Mouse (Mus musculus) hindbrain, embryonic 16.5 days (tissue): Measurements from ENCODE around the gene Olfr288. TPM values are rescaled to one million over a fixed set of nuclear protein-coding genes. Genes with fewer than 3 reads are reported as not detected.

ENCODE experiments used
- ATAC-seq: fragments of 200-750 bp; cut with Nextera tagmentation; 2 replicates; pipeline ENCODE4 v1.8.0; 2017; ENCODE audit warnings: moderate TSS enrichment, moderate library complexity
- H3K27ac ChIP-seq: fragments of 300-500 bp; sonication (generic); 2 replicates; pipeline ENCODE4 v1.5.1; 2014; ENCODE audit warnings: low read depth, mild to moderate bottlenecking, control low read depth, low read length, moderate library complexity
- H3K27me3 ChIP-seq: fragments of 300-500 bp; sonication (generic); replicated peaks from 2 replicates; pipeline ENCODE4 v1.6.1; 2014; ENCODE audit warnings: low read length; ENCODE audit not compliant: control insufficient read depth, insufficient read depth
- H3K36me3 ChIP-seq: fragments of 300-500 bp; sonication (generic); 2 replicates; pipeline ENCODE4 v1.6.1; 2014; ENCODE audit warnings: mild to moderate bottlenecking, low read length, moderate library complexity, mixed read lengths; ENCODE audit not compliant: control insufficient read depth, insufficient read depth
- H3K4me1 ChIP-seq: fragments of 300-500 bp; sonication (generic); 2 replicates; pipeline ENCODE4 v1.6.1; 2014; ENCODE audit warnings: low read depth, low read length; ENCODE audit not compliant: control insufficient read depth, insufficient read depth
- H3K4me2 ChIP-seq: fragments of 300-500 bp; sonication (generic); 2 replicates; pipeline ENCODE4 v1.6.1; 2014; ENCODE audit warnings: mild to moderate bottlenecking, low read length, control low read depth, moderate library complexity
- H3K4me3 ChIP-seq: fragments of 300-500 bp; sonication (generic); 2 replicates; pipeline ENCODE4 v1.5.1; 2014; ENCODE audit warnings: mild to moderate bottlenecking, low read length, control low read depth, moderate library complexity
- H3K9ac ChIP-seq: fragments of 300-500 bp; sonication (generic); 2 replicates; pipeline ENCODE4 v1.6.1; 2014; ENCODE audit warnings: low read depth, mild to moderate bottlenecking, control low read depth, low read length, moderate library complexity
- H3K9me3 ChIP-seq: fragments of 300-500 bp; sonication (generic); 2 replicates; pipeline ENCODE4 v1.6.1; 2014; ENCODE audit warnings: mild to moderate bottlenecking, low read length, moderate library complexity; ENCODE audit not compliant: control insufficient read depth
- WGBS: fragments of 180-500 bp; shearing (Covaris S2); extraction: QIAGEN DNeasy Blood & Tissue Kit; methylation state at CpG from one replicate; pipeline ENCODE4 v1.1.7; 2014; 5-methylcytosine and 5-hydroxymethylcytosine counted together
- polyA plus RNA-seq: library from polyadenylated mRNA; unstranded; fragments of >200 nt; fragmentation: Nextera tagmentation; extraction: Ambion mirVana; gene quantifications from 2 replicates; pipeline ENCODE4 v1.2.1, GENCODE M21; 2015

Gene Olfr288
- polyA plus RNA-seq, 1 experiment from 2014 or later: not detected

DNA sequence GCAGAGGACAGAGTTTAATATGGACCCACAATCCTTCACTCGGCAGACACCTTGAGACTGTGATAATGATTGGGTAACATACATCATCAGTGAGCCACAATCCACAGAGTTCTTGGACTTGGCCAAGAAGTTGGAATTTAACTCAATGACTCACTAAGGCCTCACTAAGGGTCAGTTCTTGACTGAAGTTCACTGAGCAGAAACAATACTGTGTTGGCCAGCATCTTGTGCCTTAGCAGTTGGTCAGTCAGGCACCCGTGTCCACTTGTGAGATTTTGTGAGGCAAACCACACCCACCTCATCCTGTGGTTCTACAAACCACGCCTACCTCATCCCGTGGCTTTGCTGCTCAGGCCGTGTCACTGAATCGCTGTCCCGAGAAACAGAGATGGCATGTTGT, 14.3 kb upstream of the Olfr288 start:
- 86% methylated on average over 7 of the region's 7 CpGs for WGBS
- Histone ChIP-seq H3K4me1 (no peaks in the 10 kb centered on the region), H3K9me3 (no peaks in the 10 kb centered on the region), H3K36me3 (no peaks in the 10 kb centered on the region), H3K4me3 (no peak overlapping the region), H3K4me2 (no peak overlapping the region), H3K27me3 (no peaks in the 10 kb centered on the region), H3K9ac (no peak overlapping the region), H3K27ac (no peak overlapping the region)
- ATAC-seq: no peak

- no peak for ATAC-seq
- no peaks in the 10 kb centered on the region for H3K36me3 ChIP-seq
- no peaks in the 10 kb centered on the region for H3K27me3 ChIP-seq
- no peak overlapping the region for H3K9ac ChIP-seq
- H3K4me1 ChIP-seq: peaks cover 3% of the 10 kb centered on the region
- 75% methylated on average over 4 of the region's 4 CpGs for WGBS
- no peak overlapping the region for H3K27ac ChIP-seq
- H3K4me2 ChIP-seq: no peak overlapping the region
- no peak overlapping the region for H3K4me3 ChIP-seq
- H3K9me3 ChIP-seq: no peaks in the 10 kb centered on the region
Measured at GRCm38 (mm10) chr15:98184456-98184855, 10.9 kb downstream of the Olfr288 start.

- Histone ChIP-seq H3K4me2 (no peak overlapping the region; the same call in 1 of the 2 replicates), H3K4me3 (no peak overlapping the region), H3K27ac (no peak overlapping the region), H3K36me3 (no peaks in the 10 kb centered on the region), H3K4me1 (peaks cover 3% of the 10 kb centered on the region), H3K27me3 (no peaks in the 10 kb centered on the region), H3K9me3 (no peaks in the 10 kb centered on the region), H3K9ac (no peak overlapping the region)
- ATAC-seq: no peak
- WGBS: 75% methylated on average over 12 of the region's 12 CpGs
Measured at GRCm38 (mm10) chr15:98181856-98182570, 13.3 kb downstream of the Olfr288 start.

- Histone ChIP-seq H3K4me1 (peaks cover 3% of the 10 kb centered on the region), H3K4me3 (peak overlapping the region; percentile 41), H3K27me3 (0 out of 2 replicates have a peak, but pooled peaks cover 2% of the 10 kb centered on the region), H3K9me3 (no peaks in the 10 kb centered on the region), H3K4me2 (peak overlapping the region; percentile 86), H3K27ac (peak overlapping the region; percentile 63), H3K36me3 (no peaks in the 10 kb centered on the region), H3K9ac (peak overlapping the region; percentile 49)
- WGBS: under 1% methylated on average over 30 of the region's 30 CpGs
- ATAC-seq: peak; percentile 99
Measured at GRCm38 (mm10) chr15:98181132-98181711, 14.1 kb downstream of the Olfr288 start.

DNA sequence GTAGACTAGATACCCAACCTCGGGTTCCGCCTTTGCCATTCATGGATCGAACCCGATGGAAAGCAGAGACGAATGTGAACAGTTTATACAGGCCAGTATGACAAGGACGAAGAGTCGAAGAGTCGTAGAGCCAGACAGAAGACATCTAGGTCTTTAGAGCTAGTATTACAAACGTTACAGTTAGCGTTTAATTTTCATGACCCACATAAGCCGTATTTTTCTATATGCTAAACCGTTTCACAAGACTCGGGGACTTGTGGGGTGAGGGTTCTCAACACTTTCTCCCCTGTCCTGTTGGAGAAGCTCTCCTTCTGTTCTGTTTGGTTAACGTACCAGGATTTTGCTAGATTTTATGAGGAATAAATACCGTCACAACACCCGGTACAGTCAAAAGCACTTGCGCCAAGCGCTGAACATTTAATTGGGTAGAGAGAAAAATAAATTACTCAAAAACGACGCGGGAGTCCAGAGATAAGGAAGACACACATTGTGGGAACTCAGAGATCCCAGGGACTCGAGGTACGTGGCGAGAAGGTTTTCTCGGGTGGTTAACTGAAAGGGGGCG, 14.7 kb downstream of the Olfr288 start:
- Histone ChIP-seq H3K4me2 (peak overlapping the region; percentile 86), H3K9me3 (no peaks in the 10 kb centered on the region), H3K4me1 (peaks cover 3% of the 10 kb centered on the region), H3K27me3 (0 out of 2 replicates have a peak, but pooled peaks cover 2% of the 10 kb centered on the region), H3K9ac (peak overlapping the region; percentile 49), H3K27ac (peak overlapping the region; percentile 63), H3K4me3 (peak overlapping the region; percentile 41), H3K36me3 (no peaks in the 10 kb centered on the region)
- ATAC-seq: no peak
- WGBS: 4% methylated on average over 26 of the region's 26 CpGs

DNA sequence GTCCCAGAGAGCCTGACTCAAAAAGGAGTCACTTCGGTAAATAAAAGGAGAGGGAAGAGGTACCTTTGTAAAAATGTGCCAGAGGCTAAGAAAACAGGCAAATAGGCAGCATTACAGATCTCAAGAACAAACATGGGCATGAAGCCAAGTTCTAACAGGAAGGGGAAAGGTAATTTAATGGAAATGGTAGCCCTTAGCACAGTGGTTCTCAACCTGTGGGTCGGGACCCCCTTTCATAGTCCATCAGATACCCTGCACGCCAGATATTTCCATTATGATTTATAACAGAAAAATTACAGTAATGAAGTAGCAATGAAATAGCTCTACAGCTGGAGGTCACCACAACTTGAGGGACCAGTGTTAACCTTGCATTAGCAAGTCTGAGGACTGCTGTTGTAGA, 18.0 kb downstream of the Olfr288 start:
- Histone ChIP-seq H3K4me1 (peaks cover 5% of the 10 kb centered on the region), H3K4me3 (no peak overlapping the region), H3K9ac (no peak overlapping the region), H3K4me2 (no peak overlapping the region), H3K9me3 (no peaks in the 10 kb centered on the region), H3K36me3 (no peaks in the 10 kb centered on the region), H3K27me3 (0 out of 2 replicates have a peak, but pooled peaks cover 2% of the 10 kb centered on the region), H3K27ac (no peak overlapping the region)
- ATAC-seq: no peak
- WGBS: 72% methylated on average over 3 of the region's 3 CpGs

- Histone ChIP-seq H3K9ac (no peak overlapping the region), H3K36me3 (no peaks in the 10 kb centered on the region), H3K9me3 (no peaks in the 10 kb centered on the region), H3K27ac (no peak overlapping the region), H3K4me2 (peak overlapping the region; percentile 18; the same call in 1 of the 2 replicates), H3K4me3 (no peak overlapping the region), H3K27me3 (0 out of 2 replicates have a peak, but pooled peaks cover 2% of the 10 kb centered on the region), H3K4me1 (peaks cover 6% of the 10 kb centered on the region)
- 34% methylated on average over 8 of the region's 8 CpGs for WGBS
- no peak for ATAC-seq
Measured at GRCm38 (mm10) chr15:98173821-98174220, 21.5 kb downstream of the Olfr288 start.

DNA sequence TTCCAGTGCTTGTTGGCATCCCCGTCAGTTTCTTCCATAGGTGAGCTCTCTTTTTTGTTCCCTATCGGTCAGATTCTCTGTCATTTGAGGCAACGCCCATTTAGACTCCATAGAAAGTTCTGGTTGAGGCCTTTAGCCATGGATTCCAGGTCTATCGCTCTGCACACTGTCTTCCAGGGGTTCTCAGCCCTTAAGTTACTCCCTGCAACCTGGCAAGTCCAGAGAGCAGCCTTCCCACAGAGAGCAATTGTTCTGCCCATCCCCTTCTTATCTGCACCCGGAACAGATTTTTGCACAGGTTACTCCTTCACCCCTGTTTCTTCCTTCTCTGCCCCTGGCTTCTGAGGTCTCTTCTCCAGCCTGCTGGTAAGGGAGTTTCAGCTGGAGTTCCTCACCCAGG, 23.2 kb downstream of the Olfr288 start:
- no peaks in the 10 kb centered on the region for H3K9me3 ChIP-seq
- peaks cover 9% of the 10 kb centered on the region for H3K4me1 ChIP-seq
- H3K27me3 ChIP-seq: 0 out of 2 replicates have a peak, but pooled peaks cover 2% of the 10 kb centered on the region
- H3K4me2 ChIP-seq: peak overlapping the region; percentile 72; the same call in 1 of the 2 replicates
- H3K36me3 ChIP-seq: no peaks in the 10 kb centered on the region
- H3K9ac ChIP-seq: no peak overlapping the region
- no peak overlapping the region for H3K4me3 ChIP-seq
- ATAC-seq: no peak
- 75% methylated on average over 5 of the region's 5 CpGs for WGBS
- H3K27ac ChIP-seq: no peak overlapping the region

- Histone ChIP-seq H3K4me1 (peaks cover 9% of the 10 kb centered on the region), H3K27me3 (no peaks in the 10 kb centered on the region), H3K36me3 (no peaks in the 10 kb centered on the region), H3K9me3 (no peaks in the 10 kb centered on the region), H3K4me2 (peak overlapping the region; percentile 72), H3K9ac (no peak overlapping the region), H3K4me3 (peak overlapping the region; percentile 70), H3K27ac (no peak overlapping the region)
- WGBS: 72% methylated on average over 9 of the region's 9 CpGs
- no peak for ATAC-seq
Measured at GRCm38 (mm10) chr15:98170917-98171316, 24.4 kb downstream of the Olfr288 start.
